Mouse (Mus musculus) gastrocnemius, postnatal 25 days (tissue): ENCODE results near the gene Ubn2. TPM values are rescaled to one million over a fixed set of nuclear protein-coding genes. Genes with fewer than 3 reads are reported as not detected.
A peak's percentile ranks its signal among the peaks of the same experiment; 100 is the strongest.
"Not testable (repeated sequence)": the region's sequence is repeated elsewhere in the genome, so short reads cannot be mapped to it uniquely, and the experiment has no call there.

Experiments used
- DNase-seq: peaks from one replicate; pipeline ENCODE4 v3.0.0; 2022
- microRNA-seq, 2 experiments: library from miRNA; unstranded; fragments of <30 nt; microRNA quantifications; one replicate each; pipeline ENCODE4 v1.2.0; 2021; ENCODE audit warnings: borderline replicate concordance in 2 of 2
- total RNA-seq, 2 experiments: library from RNA; stranded (reverse); gene quantifications; 1 replicate in 1 of 2; 2 replicates in 1 of 2; pipeline ENCODE4 v1.2.3; 2021

Ubn2 gene
- total RNA-seq, 2 experiments from 2014 or later = 19.6 to 21.6 TPM

DNA sequence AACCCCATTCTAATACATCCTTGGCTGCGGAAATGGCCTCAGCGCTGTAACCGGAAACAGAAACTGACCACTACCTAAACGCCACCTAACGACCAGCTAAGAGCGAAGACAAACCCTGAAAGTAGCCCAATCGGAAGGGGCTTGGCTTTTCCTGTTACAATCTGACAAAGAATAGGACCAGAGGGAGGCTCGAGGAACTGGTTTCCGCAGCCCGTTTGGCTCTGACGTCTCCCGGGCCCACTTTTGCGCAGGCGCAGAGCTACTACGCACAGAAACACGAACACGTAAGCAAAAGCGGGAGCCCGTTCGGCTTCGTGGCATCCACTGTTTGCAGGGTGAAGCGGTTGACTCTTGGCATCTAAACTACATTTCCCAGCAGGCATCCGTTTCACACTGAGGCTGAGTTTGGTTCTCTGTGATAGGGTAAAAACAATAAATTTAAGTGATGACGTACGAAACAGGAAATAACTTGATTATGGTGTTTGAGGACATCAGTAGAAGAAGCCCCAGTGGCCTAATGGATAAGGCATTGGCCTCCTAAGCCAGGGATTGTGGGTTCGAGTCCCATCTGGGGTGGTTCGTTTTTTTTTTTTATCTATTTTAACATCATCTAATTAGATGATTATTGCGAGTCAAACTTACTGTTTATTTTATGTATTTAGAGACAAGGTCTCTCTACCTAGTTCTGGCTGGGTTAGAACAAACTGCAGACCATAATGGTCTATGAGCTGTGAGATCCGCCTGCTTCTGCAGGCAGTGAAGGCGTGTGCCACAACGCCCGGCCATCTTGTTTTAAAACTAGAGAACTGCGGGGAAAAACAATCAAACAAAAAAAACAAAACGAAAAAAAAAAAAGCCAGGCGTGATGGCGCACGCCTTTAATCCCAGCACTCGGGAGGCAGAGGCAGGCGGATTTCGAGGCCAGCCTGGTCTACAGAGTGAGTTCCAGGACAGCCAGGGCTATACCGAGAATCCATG lies 100.0 kb downstream of the Ubn2 start, which contains the start of gene Fmc1:
TSS of gene Fmc1 (plus strand) at position 75 of the 978 bp plus-strand sequence.
- DNase-seq = peak; percentile 98

DNA sequence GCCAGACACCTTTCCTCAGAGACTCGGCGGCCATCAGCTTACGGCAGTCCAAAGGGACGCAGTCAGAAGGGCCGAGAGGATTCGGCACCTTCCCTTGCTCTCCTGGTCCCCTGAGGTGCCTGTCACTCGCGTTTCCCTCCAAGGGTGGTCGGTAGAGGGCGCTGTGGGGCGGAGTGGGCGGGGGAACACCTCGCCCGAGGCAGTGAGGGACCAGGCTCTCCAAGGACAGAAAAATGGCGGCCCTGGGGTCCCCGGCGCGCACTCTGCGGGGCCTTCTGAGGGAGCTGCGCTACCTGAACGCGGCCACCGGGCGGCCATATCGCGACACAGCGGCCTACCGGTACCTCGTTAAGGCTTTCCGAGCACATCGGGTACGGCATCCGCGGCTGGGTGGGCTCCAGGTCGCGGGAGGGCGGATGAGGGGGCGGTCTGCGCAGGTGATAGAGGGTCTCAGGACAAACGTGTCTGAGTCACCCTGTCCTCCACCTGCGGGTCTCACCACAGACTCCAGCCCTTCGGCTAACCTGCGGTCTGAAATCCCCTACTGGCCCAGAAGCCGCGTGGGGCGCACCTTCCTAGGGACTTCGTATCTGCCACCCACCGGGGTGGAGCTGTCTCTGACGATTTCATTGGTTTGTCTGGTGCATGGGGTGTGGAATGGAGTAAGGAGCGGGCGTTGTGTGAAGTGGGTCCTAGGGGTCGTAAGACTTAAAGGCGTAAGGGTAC lies 101.1 kb downstream of the Ubn2 start:
- DNase-seq = peak; percentile 96

DNA sequence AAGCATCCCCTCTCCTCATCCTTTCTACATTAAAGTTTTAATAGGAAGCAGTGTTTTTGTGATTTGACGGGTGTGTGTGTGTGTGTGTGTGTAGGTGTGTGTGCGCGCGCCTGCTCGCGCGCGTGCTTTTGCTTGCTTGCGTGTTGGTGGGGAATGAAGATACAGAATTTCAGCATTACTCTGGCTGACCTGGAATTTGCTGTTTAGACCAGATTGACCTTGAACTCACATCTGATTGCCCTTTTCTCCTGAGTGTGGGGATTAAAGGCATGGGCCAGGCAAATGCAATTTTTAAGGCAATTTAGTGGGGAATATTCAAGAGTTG lies 101.6 kb downstream of the Ubn2 start:
- DNase-seq = no peak

DNA sequence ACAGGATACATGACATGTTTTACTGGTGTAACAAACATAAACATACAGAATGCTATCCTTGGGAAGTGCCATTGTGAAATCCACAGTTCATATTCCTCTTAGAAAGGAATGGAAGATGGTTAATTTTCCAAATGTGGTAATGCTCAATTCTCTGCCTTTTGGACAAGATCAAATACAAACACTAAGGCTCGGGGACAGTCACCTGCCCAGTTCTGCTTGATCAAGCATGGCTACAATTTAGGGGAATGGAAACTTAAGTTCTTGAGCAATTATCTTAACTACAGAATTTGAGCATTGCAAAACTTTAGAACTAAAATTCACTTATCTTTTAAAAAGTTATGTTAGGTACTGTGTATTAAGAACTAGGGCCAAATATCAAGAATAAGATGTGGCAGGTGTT lies 102.0 kb downstream of the Ubn2 start:
- no peak for DNase-seq

DNA sequence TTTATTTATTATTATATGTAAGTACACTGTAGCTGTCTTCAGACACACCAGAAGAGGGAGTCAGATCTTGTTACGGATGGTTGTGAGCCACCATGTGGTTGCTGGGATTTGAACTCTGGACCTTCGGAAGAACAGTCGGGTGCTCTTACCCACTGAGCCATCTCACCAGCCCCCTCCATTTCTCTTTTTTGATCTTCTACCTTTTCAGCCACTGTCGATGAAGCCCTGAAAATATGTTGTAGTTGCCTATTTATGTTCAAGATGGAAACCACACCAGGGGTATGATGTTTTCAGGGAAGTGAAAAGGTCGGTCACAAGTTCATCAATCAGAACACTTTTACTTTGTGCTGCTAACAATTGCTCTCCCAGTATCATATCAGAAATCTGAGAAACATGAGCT lies 110.4 kb downstream of the Ubn2 start:
- DNase-seq = not testable (repeated sequence)

DNA sequence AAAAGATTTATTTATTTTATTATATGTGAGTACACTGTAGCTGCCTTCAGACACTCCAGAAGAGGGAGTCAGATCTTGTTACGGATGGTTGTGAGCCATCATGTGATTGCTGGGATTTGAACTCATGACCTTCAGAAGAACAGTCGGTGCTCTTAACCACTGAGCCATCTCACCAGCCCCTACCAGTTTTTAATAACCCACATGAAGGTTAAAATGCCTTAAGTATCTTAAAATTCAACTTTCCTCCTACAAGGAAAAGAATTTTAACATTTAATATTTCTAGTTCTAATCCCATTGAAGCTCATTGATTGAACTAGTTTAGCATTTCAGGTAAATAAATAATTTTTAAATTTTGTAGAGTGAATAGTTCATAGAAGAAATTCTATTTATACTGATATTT lies 113.3 kb downstream of the Ubn2 start:
- DNase-seq = not testable (repeated sequence)

DNA sequence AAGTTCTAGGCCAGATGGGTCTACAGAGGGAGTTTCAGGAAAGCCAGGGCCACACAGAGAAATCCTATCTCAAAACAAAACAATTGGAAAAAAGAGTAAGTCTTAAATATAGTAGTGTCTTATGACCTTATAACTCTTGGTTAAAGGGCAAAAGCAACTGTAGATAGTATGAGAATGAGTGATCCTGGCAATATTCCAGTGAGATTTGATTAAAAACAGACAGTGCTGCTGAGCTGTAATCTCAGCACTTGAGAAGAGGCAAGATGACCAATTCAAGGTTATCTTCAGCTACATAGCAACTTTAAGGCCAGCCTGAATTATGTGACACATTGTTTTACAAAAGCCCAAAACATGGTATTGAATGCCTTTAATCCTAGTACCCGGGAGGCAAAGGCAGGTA lies 114.0 kb downstream of the Ubn2 start:
- DNase-seq = no peak

DNA sequence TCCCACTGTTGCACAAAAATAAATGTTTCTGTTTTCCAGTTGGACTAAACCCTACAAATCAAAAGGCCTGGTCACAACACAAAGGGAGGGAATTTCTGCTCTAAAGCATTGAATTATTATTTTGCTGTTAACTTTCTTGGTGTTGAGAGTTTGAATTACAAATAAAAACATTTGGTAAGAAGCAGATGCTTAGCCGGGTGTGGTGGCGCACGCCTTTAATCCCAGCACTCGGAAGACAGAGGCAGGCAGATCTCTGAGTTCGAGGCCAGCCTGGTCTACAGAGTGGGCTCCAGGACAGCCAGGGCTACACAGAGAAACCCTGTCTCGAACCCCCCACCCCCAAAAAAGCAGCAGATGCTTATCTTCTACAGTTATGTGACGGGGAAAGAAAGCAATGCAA lies 114.8 kb downstream of the Ubn2 start:
- not testable (repeated sequence) for DNase-seq

DNA sequence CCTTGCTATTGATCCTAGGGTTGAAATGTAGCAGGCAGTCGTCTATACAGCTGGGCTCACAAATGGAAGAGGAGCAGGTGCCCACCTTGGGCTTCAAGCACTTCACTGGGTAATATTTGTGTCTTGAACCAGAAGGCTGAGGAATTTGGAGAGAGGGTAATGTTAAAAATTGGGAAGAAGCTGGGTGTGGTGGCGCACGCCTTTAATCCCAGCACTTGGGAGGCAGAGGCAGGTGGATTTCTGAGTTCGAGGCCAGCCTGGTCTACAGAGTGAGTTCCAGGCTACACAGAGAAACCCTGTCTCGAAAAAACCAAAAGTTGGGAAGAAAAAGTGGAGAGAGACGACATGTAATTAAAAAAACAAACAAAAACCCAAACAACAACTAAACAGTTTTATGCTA lies 116.1 kb downstream of the Ubn2 start:
- DNase-seq = not testable (repeated sequence)

DNA sequence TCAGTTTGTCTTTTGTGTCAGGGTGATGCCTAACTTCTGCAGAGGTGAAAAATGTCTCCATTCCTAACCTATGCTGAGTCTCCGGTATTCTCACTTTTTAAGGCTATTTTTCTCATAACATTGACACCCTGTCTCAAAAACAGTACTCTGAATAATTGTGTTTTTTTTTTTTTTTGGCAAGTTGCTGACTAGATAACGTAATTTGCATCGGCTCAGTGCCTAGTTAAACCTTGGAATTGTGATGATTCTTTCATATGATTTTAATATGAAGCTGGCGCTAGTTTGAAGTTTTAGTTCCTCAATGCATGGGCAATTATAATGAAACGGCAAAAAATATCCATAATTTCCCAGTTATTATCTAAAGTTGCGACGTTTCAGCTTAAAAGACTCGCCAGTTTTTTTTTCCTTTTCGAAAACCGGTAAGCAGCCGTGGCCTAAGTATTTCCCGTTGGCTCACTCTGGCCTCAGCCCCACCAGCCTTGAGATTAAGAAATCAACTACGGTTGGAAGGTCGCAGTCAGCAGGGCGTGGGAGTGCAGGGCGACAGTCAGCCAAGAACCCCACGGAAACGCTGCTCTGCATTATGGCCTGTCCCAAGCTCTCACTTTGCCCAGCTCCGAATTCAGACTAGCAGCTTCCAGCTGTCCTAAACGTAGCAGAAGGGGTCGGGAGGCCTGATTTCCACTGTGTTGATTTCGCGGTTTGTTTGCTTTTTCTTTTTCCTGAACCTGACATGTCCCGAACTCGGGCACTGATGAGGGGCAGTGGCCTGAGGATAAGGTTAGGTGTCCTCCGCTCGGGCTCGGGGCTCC lies 116.7 kb downstream of the Ubn2 start:
- peak; percentile 74 for DNase-seq

DNA sequence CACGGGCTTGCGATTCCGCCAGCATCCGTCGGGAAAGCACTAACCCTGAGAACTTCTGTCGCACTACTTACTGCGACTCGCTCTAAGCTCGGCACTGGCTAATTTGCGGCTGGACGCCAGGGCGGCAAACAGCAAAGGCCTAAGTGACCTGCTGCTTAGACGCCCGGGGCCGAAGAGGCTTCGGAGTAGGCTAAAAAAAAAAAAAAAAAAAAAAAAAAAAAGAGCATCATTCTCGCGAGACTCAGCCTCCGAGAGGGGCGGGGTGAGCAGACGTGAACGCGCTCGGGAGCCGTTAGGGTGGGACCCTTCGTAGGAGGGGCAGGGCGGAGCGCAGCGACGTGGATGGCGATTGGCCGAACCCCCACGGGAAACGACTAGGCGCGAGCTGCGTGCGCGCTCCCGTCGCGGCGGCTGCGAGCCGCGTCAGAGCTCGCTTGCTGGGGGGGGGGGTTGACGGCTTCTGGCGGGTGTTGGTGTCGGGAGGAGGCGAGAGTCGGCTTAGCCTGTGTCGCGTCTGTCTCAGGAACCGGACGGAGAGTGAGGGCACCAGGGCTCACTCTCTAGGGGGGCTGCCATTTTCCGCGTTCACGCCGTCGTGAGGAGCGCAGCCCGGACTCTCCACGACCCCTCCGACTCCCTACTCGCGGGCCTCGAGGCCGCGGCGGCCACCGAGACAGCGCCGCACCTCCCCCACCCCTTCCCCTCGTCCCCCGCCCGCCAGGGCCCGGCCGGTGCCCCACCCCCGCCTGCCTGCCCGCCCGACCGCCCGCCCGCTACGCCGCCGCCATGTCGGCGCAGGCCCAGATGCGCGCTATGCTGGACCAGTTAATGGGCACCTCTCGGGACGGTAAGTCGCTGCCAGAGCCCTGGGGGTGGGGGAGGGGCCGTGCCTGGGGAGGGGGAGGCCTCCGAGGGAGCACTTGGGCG lies 117.6 kb downstream of the Ubn2 start, which contains the start of gene Luc7l2:
TSS of gene Luc7l2 (plus strand) at position 273 of the 927 bp plus-strand sequence.
- DNase-seq = peak; percentile 98

DNA sequence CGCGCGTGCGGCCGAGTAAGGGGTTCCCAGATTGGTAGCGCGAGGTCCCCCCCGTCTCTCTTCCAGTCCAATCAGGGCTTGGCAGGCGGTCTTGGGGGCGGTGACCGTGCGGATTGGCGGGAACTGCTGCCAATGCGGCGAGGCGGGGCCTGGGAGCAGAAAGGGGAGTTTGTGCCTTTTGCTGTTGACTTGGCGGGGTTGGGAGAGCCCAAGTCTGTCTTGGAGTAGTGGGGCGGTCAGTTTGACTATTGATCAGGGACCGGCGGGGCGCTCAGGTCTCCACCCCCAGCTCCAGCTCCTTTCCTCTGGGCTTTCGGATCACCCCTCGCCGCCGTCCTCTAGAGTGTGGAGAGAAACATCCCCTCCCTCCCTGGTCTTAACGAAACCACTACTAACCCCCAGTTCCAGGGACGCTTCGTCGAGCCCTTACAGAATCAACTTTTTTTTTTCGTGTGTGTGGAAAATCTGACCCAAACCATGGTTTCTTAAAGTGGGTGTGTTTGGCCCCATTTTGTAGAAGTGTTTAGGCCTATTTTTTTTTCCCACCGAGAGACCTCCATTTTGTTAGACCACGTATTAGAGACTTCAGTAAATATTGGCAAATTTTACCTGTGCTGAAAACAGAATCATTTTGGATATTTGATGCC lies 118.4 kb downstream of the Ubn2 start:
- peak; percentile 99 for DNase-seq

DNA sequence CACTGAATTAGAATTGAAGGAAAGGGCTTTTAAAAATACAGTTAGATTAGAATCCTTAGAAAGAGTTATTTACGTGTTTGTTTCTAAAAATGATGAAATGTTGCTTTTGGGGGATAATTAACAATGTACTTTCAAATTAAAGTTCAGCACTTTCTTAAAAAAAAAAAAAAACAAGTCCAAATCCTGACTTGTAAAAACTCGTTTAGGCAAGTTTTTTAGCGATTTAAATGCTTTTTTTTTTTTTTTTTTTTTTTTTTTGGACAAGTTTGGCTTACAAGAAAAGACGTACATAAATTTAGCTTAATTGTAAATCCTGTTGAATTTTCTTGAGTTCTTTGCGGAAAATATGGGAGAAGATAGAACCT lies 118.9 kb downstream of the Ubn2 start:
- no peak for DNase-seq

Small RNAs within 50 kb of the gene (microRNA-seq; reads per million reads assigned to microRNA genes)
- gene Mir7670 = 0 to 0.74 reads per million in 2 experiments

Other genes starting within 250 kb of the Ubn2 start
- gene D630045J12Rik, start 179.9 kb upstream of the Ubn2 start, total RNA-seq = under 1 TPM; 0.46 to 0.56 TPM
- 1 to 10 TPM in 1 of 2 experiments, under 1 TPM in 1; 0.84 to 1.0 TPM for gene Zc3hav1l, start 134.7 kb upstream of the Ubn2 start, total RNA-seq
- 1 to 10 TPM; 5.1 to 6.9 TPM for gene Zc3hav1, start 79.3 kb upstream of the Ubn2 start, total RNA-seq
- 1 to 10 TPM; 1.1 to 1.7 TPM for gene Ttc26, start 52.5 kb upstream of the Ubn2 start, total RNA-seq
- gene Fmc1, start 99.6 kb downstream of the Ubn2 start, total RNA-seq = 100 to 1,000 TPM; 167 to 170 TPM
- gene Luc7l2, start 117.4 kb downstream of the Ubn2 start, total RNA-seq = 10 to 100 TPM; 97.7 to 97.8 TPM
- under 1 TPM; 0.38 to 0.41 TPM for gene Klrg2, start 203.3 kb downstream of the Ubn2 start, total RNA-seq
- gene Clec2l, start 229.1 kb downstream of the Ubn2 start, total RNA-seq = under 1 TPM; 0.19 to 0.64 TPM